Mouse (Mus musculus) ES-Bruce4 (cell line): ENCODE data around the gene Mpg.

Experiments used
- CTCF ChIP-seq: IDR thresholded peaks from one replicate; pipeline ENCODE4 v1.8.1; 2011; ENCODE audit warnings: low read depth, low read length
- EP300 ChIP-seq: IDR thresholded peaks from 2 replicates; pipeline ENCODE4 v1.6.1; 2011; ENCODE audit warnings: low read depth, low read length; ENCODE audit not compliant: insufficient read depth
- POLR2A ChIP-seq: IDR thresholded peaks from one replicate; pipeline ENCODE4 v1.8.1; 2011; ENCODE audit warnings: low read length; ENCODE audit not compliant: insufficient read depth

- TF ChIP-seq CTCF: peak; percentile 42
- no peak for TF ChIP-seq EP300
- TF ChIP-seq POLR2A: no peak
These were observed 39.0 kb upstream of the Mpg start for GRCm38 (mm10) chr11:32187256-32187655.
